Mouse (Mus musculus): ENCODE measurements around the gene Dnmt1.

GRCm38 (mm10) chr9:20876318-20877117 is 83.2 kb downstream of the Dnmt1 start:
- no peak for TF ChIP-seq CTCF (IDR thresholded peaks at IDR 0.05; ENCODE audit: borderline replicate concordance, insufficient read depth, low read depth, low read length)
- no peak for TF ChIP-seq POLR2A (IDR thresholded peaks at IDR 0.05; ENCODE audit: borderline replicate concordance, insufficient read depth, low read length)

All from cerebellum, adult 2 months (tissue).